Mouse (Mus musculus) MN1 (cell line): ENCODE measurements around the gene Lrig3.

ENCODE experiments used
- DNase-seq: peaks from one replicate; pipeline ENCODE4 v3.0.0-alpha.2; 2016; ENCODE audit warnings: low spot score

Lrig3 gene

GRCm38 (mm10) chr10:126002081-126002755 is 36.2 kb downstream of the Lrig3 start:
- DNase-seq: no peak

GRCm38 (mm10) chr10:126002818-126003506 is 37.0 kb downstream of the Lrig3 start:
- no peak for DNase-seq

GRCm38 (mm10) chr10:126003857-126004256 is 37.9 kb downstream of the Lrig3 start:
- DNase-seq: no peak

GRCm38 (mm10) chr10:126013667-126014066 is 47.7 kb downstream of the Lrig3 start:
- DNase-seq: no peak

- DNase-seq: no peak
Observed at GRCm38 (mm10) chr10:126014673-126015072, 48.7 kb downstream of the Lrig3 start.

GRCm38 (mm10) chr10:126015644-126016043 is 49.7 kb downstream of the Lrig3 start:
- DNase-seq: no peak

GRCm38 (mm10) chr10:126019350-126019991 is 53.5 kb downstream of the Lrig3 start:
- DNase-seq: no peak

- DNase-seq: no peak
Observed at GRCm38 (mm10) chr10:126028574-126029440, 62.8 kb downstream of the Lrig3 start.

- DNase-seq: no peak
Observed at GRCm38 (mm10) chr10:126029441-126030114, 63.6 kb downstream of the Lrig3 start.

- no peak for DNase-seq
Observed at GRCm38 (mm10) chr10:126056881-126057280, 90.9 kb downstream of the Lrig3 start.

GRCm38 (mm10) chr10:126062812-126063211 is 96.8 kb downstream of the Lrig3 start:
- no peak for DNase-seq
